Mouse (Mus musculus) NIH3T3 (cell line): ENCODE data around the gene Mrpl48.
A peak's percentile ranks its signal among the peaks of the same experiment; 100 is the strongest.

Experiments
- DNase-seq: peaks from one replicate; pipeline ENCODE4 v3.0.0-alpha.2; 2012; ENCODE audit warnings: low read depth

Mrpl48 gene

GRCm38 (mm10) chr7:100533503-100533902 lies 74.6 kb downstream of the Mrpl48 start:
- no peak for DNase-seq

GRCm38 (mm10) chr7:100530766-100531165 lies 77.3 kb downstream of the Mrpl48 start:
- DNase-seq, result no peak

GRCm38 (mm10) chr7:100524669-100525068 lies 83.4 kb downstream of the Mrpl48 start:
- DNase-seq, result no peak

GRCm38 (mm10) chr7:100522222-100522621 lies 85.9 kb downstream of the Mrpl48 start:
- DNase-seq, result no peak

- DNase-seq, result peak; percentile 88
Observed at GRCm38 (mm10) chr7:100520663-100521285, 87.3 kb downstream of the Mrpl48 start.

- DNase-seq, result no peak
Observed at GRCm38 (mm10) chr7:100520204-100520603, 87.9 kb downstream of the Mrpl48 start.

GRCm38 (mm10) chr7:100514573-100514972 lies 93.5 kb downstream of the Mrpl48 start, which contains the start of gene Dnajb13:
Gene Dnajb13 (minus strand): TSS chr7:100514960.
- DNase-seq, result no peak

GRCm38 (mm10) chr7:100511602-100512001 lies 96.5 kb downstream of the Mrpl48 start:
- no peak for DNase-seq

- no peak for DNase-seq
Observed at GRCm38 (mm10) chr7:100508670-100509069, 99.4 kb downstream of the Mrpl48 start.

GRCm38 (mm10) chr7:100506494-100506893 lies 101.6 kb downstream of the Mrpl48 start:
- DNase-seq, result no peak

GRCm38 (mm10) chr7:100504740-100505487 lies 103.2 kb downstream of the Mrpl48 start:
- DNase-seq, result no peak

- no peak for DNase-seq
Observed at GRCm38 (mm10) chr7:100503076-100503475, 105.0 kb downstream of the Mrpl48 start.

- DNase-seq, result no peak
Observed at GRCm38 (mm10) chr7:100502374-100502922, 105.7 kb downstream of the Mrpl48 start.

GRCm38 (mm10) chr7:100501844-100502373 lies 106.2 kb downstream of the Mrpl48 start:
- DNase-seq, result no peak

- no peak for DNase-seq
Observed at GRCm38 (mm10) chr7:100501027-100501843, 106.9 kb downstream of the Mrpl48 start.

GRCm38 (mm10) chr7:100500276-100500977 lies 107.7 kb downstream of the Mrpl48 start:
- no peak for DNase-seq

GRCm38 (mm10) chr7:100499465-100499864 lies 108.6 kb downstream of the Mrpl48 start:
- no peak for DNase-seq

GRCm38 (mm10) chr7:100497982-100498381 lies 110.1 kb downstream of the Mrpl48 start:
- no peak for DNase-seq

GRCm38 (mm10) chr7:100497402-100497801 lies 110.7 kb downstream of the Mrpl48 start:
- DNase-seq, result no peak

GRCm38 (mm10) chr7:100496791-100497190 lies 111.3 kb downstream of the Mrpl48 start:
- DNase-seq, result no peak

GRCm38 (mm10) chr7:100496371-100496770 lies 111.7 kb downstream of the Mrpl48 start:
- DNase-seq, result no peak
